Mouse (Mus musculus) bone marrow macrophage, adult 2 months (primary cell): ENCODE data around the gene Rab3c. TPM values are rescaled to one million over a fixed set of nuclear protein-coding genes. Genes with fewer than 3 reads are reported as not detected.

ENCODE experiments used
- H3K27ac ChIP-seq: 2 replicates; pipeline ENCODE4 v1.5.1; 2012; ENCODE audit warnings: low read depth, low read length; ENCODE audit not compliant: insufficient read depth
- H3K4me1 ChIP-seq: 2 replicates; pipeline ENCODE4 v1.6.1; 2012; ENCODE audit warnings: low read length; ENCODE audit not compliant: control insufficient read depth, insufficient read depth
- H3K4me3 ChIP-seq: 2 replicates; pipeline ENCODE4 v1.5.1; 2012; ENCODE audit warnings: mild to moderate bottlenecking, low read length, moderate library complexity; ENCODE audit not compliant: insufficient read depth
- CTCF ChIP-seq: IDR thresholded peaks from 2 replicates; pipeline ENCODE4 v1.5.1; 2012; ENCODE audit warnings: low read depth, mild to moderate bottlenecking, low read length, moderate library complexity
- POLR2A ChIP-seq: IDR thresholded peaks from 2 replicates; pipeline ENCODE4 v1.6.1; 2012; ENCODE audit warnings: mild to moderate bottlenecking, low read depth, low read length, borderline replicate concordance
- polyA plus RNA-seq: library from polyadenylated mRNA; stranded (reverse); fragments of >200 nt; gene quantifications from 2 replicates; pipeline ENCODE4 v1.2.4, GENCODE M21; 2012; ENCODE audit not compliant: missing spikeins, insufficient read depth, insufficient read length

The Rab3c gene
- polyA plus RNA-seq, 1 experiment, result not detected

GRCm38 (mm10) chr13:110067149-110067548 is 213.6 kb downstream of the Rab3c start:
- Histone ChIP-seq H3K27ac (no peak overlapping the region), H3K4me3 (no peak overlapping the region), H3K4me1 (no peaks in the 10 kb centered on the region)
- TF ChIP-seq CTCF, result no peak
- no peak for TF ChIP-seq POLR2A

DNA sequence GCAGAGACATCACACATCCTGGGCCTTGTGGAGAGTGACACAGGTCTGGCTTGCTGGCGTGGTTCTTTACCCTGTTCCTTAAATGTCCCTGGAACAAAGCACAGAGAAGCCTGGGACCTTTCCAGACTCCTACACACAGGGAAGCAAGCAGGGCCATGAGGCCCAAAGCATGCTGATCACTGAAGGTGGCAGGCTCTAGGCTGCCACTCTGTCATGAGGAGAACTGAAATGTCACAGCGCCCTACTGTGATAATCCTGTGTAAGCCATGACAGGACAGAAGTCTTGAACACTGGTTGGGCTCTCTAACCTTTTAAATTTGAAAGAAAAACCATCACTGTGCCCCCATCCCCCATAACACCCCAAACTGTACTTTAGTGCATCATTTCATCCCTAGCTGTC is 214.1 kb downstream of the Rab3c start:
- TF ChIP-seq POLR2A (no peak), CTCF (no peak)
- Histone ChIP-seq H3K27ac (no peak overlapping the region), H3K4me1 (no peaks in the 10 kb centered on the region), H3K4me3 (no peak overlapping the region)

DNA sequence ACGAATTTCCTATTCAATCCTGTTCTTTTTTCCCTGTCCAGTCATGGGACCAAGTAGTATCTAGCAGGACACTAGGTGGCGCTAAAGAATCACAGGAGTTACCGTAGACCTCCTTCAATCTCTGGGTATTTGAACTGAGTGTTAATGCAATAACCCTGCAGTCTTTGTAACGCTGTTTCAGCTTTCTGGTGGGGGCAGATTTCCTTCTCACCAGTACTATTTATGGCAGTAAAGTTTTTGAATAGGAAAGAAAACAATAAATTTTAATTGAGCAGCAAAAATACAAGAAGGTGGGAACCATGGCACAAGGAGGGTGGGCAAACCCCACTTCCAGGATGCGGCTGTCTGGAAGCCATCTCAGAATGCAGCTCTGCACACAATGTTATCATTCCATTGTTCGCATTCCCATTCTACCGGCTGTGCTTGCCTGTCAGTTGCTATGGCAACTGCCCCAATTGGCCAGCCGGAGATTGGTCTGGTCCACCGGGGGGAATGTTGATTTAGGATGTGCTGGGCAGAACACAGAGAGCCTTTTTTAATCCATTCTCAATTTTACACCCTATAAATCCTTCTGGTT is 217.9 kb downstream of the Rab3c start:
- TF ChIP-seq POLR2A (no peak), CTCF (no peak)
- Histone ChIP-seq H3K27ac (no peak overlapping the region), H3K4me1 (no peaks in the 10 kb centered on the region), H3K4me3 (no peak overlapping the region)

DNA sequence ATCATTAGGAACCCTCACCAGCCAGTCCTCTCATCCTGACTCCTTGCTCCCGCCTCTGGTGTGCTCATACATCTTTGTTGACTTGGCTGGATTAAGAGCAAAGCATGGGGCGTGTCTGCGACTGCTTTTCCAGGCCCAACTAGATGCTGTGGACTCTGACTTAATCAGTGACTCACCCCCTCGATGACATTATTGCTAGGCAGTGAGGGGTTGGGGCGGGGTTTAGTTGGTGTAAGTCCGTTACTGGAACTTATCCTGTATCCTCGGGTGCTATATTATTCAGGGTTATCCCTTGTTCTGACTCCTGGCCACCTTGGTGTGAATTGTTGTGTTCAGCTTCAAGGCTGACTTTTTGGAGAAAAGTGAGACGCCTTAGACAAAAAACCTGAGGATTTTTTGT is 218.5 kb downstream of the Rab3c start:
- no peak overlapping the region for H3K4me3 ChIP-seq
- H3K27ac ChIP-seq, result no peak overlapping the region
- H3K4me1 ChIP-seq, result no peaks in the 10 kb centered on the region
- no peak for TF ChIP-seq POLR2A

- H3K4me3 ChIP-seq, result no peak overlapping the region
- H3K27ac ChIP-seq, result no peak overlapping the region
- TF ChIP-seq CTCF, result no peak
- no peak for TF ChIP-seq POLR2A
- no peaks in the 10 kb centered on the region for H3K4me1 ChIP-seq
Measured at GRCm38 (mm10) chr13:110054538-110054937, 226.3 kb downstream of the Rab3c start.

GRCm38 (mm10) chr13:110048767-110049434 is 231.9 kb downstream of the Rab3c start:
- Histone ChIP-seq H3K4me3 (no peak overlapping the region), H3K27ac (no peak overlapping the region), H3K4me1 (no peaks in the 10 kb centered on the region)
- TF ChIP-seq CTCF, result no peak
- no peak for TF ChIP-seq POLR2A

GRCm38 (mm10) chr13:110044418-110044817 is 236.4 kb downstream of the Rab3c start:
- Histone ChIP-seq H3K27ac (no peak overlapping the region), H3K4me1 (peaks cover 2% of the 10 kb centered on the region; the same call in 1 of the 2 replicates), H3K4me3 (no peak overlapping the region)
- TF ChIP-seq CTCF, result no peak
- TF ChIP-seq POLR2A, result no peak

DNA sequence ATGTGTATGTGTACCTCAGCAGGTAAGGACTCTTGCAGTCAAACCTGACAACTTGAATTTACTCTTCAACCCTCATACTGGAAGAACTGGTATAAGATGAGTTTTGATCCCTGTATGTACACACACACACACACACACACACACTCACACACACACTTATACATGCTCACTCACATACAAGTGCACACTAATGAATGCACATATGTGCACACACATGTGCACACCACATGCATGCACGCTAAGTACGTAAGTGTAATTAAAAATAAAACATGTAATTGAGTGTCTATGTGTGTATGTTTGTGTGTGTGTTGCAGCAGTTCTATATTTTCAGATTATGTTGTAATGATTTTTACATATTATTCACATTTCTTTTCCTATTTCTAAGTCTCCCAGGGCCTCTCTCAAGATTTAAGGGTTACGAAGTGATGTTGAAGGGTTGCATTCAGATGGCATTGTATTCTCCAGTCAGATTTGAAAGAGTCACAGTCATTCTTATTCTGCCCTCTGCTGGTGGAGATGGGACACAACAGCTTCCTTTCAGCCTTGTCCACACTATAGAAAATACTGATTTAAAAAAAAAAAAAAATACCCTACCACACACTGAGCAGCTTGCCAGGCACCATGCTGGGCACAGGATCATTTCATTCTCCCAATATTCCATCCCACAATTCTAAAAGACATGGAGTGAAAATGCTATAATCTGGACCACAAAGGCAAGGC is 240.9 kb downstream of the Rab3c start:
- Histone ChIP-seq H3K4me3 (no peak overlapping the region), H3K4me1 (peaks cover 4% of the 10 kb centered on the region; the same call in 1 of the 2 replicates), H3K27ac (no peak overlapping the region)
- TF ChIP-seq CTCF (no peak), POLR2A (no peak)

DNA sequence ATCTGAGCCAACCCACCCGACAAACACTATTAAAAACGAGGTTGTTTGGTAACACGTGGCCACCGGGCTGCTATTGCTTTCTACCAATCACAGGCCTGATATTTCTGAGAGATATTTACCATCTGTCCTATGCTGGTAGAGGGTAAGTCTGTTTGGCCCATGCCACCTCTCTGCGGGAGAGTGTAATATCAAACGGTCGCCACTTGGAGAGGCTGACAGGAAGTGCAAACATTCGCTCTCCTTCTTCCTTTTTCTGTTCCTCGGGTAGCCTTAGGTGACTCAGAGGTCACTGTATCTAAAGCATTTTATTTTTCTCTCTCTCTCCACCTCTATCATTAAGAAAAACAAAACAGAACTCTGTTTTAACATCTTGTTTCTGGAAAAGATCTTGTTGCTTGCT is 241.6 kb downstream of the Rab3c start:
- no peak overlapping the region for H3K4me3 ChIP-seq
- no peak overlapping the region for H3K27ac ChIP-seq
- TF ChIP-seq CTCF (no peak), POLR2A (no peak)
- peaks cover 4% of the 10 kb centered on the region; the same call in 1 of the 2 replicates for H3K4me1 ChIP-seq

GRCm38 (mm10) chr13:110038521-110038920 is 242.3 kb downstream of the Rab3c start:
- TF ChIP-seq CTCF, result no peak
- TF ChIP-seq POLR2A, result no peak
- Histone ChIP-seq H3K27ac (no peak overlapping the region), H3K4me3 (no peak overlapping the region), H3K4me1 (peaks cover 4% of the 10 kb centered on the region; the same call in 1 of the 2 replicates)
